Mouse (Mus musculus) heart, adult 8-10 months (tissue): Measurements from ENCODE around the gene Styxl1. TPM values are rescaled to one million over a fixed set of nuclear protein-coding genes. Genes with fewer than 3 reads are reported as not detected.

Experiments used
- DNase-seq: peaks from one replicate; pipeline ENCODE4 v3.0.0; 2022; ENCODE audit warnings: low spot score
- microRNA-seq: library from miRNA; unstranded; fragments of <30 nt; microRNA quantifications from one replicate; pipeline ENCODE4 v1.2.0, GENCODE M21; 2022
- total RNA-seq, 4 experiments: library from RNA; stranded (reverse); gene quantifications; 2 replicates each; pipeline ENCODE4 v1.2.4; 2022

Gene Styxl1
- total RNA-seq, 4 experiments from 2014 or later: not detected

- no peak for DNase-seq
Observed at GRCm38 (mm10) chr5:135697711-135698111, 80.5 kb downstream of the Styxl1 start.

Small RNA genes within 50 kb of the gene (microRNA-seq; reads per million reads assigned to microRNA genes)
- not detected for gene Mir7034

Other genes with a start within 250 kb of the Styxl1 start
- gene Hip1, start 233.3 kb downstream of the Styxl1 start, total RNA-seq: 10 to 100 TPM; 24.6 to 30.4 (median 27.9) TPM
- gene Ccl26, start 214.8 kb downstream of the Styxl1 start, total RNA-seq: not detected
- gene Ccl24, start 205.3 kb downstream of the Styxl1 start, total RNA-seq: 1 to 10 TPM; 1.1 to 2.6 (median 1.9) TPM
- gene Rhbdd2, start 145.8 kb downstream of the Styxl1 start, total RNA-seq: 10 to 100 TPM; 20.8 to 23.0 (median 22.1) TPM
- 10 to 100 TPM; 71.5 to 84.8 (median 75.1) TPM for gene Por, start 108.4 kb downstream of the Styxl1 start, total RNA-seq
- 10 to 100 TPM; 14.9 to 19.0 (median 16.7) TPM for gene Tmem120a, start 33.9 kb downstream of the Styxl1 start, total RNA-seq
- gene Mdh2, start 95 bp upstream of the Styxl1 start, total RNA-seq: 1,000 to 10,000 TPM; 1,906 to 1,974 (median 1,950) TPM
- gene Srrm3, start 28.5 kb upstream of the Styxl1 start, total RNA-seq: not detected
- 100 to 1,000 TPM; 312 to 583 (median 421) TPM for gene Hspb1, start 109.5 kb upstream of the Styxl1 start, total RNA-seq
- 100 to 1,000 TPM; 265 to 313 (median 289) TPM for gene Ywhag, start 156.2 kb upstream of the Styxl1 start, total RNA-seq
- under 1 TPM in 3 of 4 experiments, not detected in 1; 0.44 to 0.53 (median 0.46) TPM for gene Ssc4d, start 196.1 kb upstream of the Styxl1 start, total RNA-seq
- not detected for gene Zp3, start 201.7 kb upstream of the Styxl1 start, total RNA-seq
- gene Dtx2, start 216.4 kb upstream of the Styxl1 start, total RNA-seq: 1 to 10 TPM; 6.0 to 7.3 (median 6.8) TPM